Mouse (Mus musculus): ENCODE results near the gene Immp2l. TPM values are rescaled to one million over a fixed set of nuclear protein-coding genes. Genes with fewer than 3 reads are reported as not detected.

The Immp2l gene
- total RNA-seq, 1 experiment, result 11.4 TPM

GRCm38 (mm10) chr12:41096045-41096444 lies 72.2 kb downstream of the Immp2l start:
- no peaks in the 10 kb centered on the region for H3K36me3 ChIP-seq (ENCODE audit: control insufficient read depth, insufficient read depth, low read length, poor library complexity, severe bottlenecking)
- TF ChIP-seq MAFK (IDR thresholded peaks at IDR 0.05; ENCODE audit: insufficient read depth, low read depth, low read length), result no peak
- no peak for TF ChIP-seq ZC3H11A (IDR thresholded peaks at IDR 0.05; ENCODE audit: borderline replicate concordance, low read depth, low read length)
- TF ChIP-seq HCFC1 (IDR thresholded peaks at IDR 0.05; ENCODE audit: borderline replicate concordance, insufficient read depth, low read length), result no peak
- TF ChIP-seq ZNF384 (IDR thresholded peaks at IDR 0.05; ENCODE audit: low read depth, low read length), result no peak
- no peak for TF ChIP-seq CHD2 (IDR thresholded peaks at IDR 0.05; ENCODE audit: low read depth, low read length)
- no peak overlapping the region for H3K4me3 ChIP-seq (ENCODE audit: insufficient read depth in 1 of 2, low read depth in 1 of 2, low read length in 2 of 2, poor library complexity in 1 of 2, severe bottlenecking in 1 of 2)
- H3K9ac ChIP-seq (ENCODE audit: insufficient read depth, low read depth, low read length, poor library complexity, severe bottlenecking), result no peak overlapping the region
- peaks cover 0 to 3% of the 10 kb centered on the region in 2 experiments; a peak in 1 of 4 replicates for H3K4me1 ChIP-seq (ENCODE audit: control insufficient read depth in 2 of 2, insufficient read depth in 2 of 2, low read length in 2 of 2, poor library complexity in 1 of 2)
- in situ Hi-C loops (cut with MboI; ENCODE audit: low sequenced_read_pairs in 2 of 2, unreplicated experiment in 2 of 2), result no loop called here
- no peak for DNase-seq (ENCODE audit: low read depth, low spot score)
- no peak overlapping the region for H3K27ac ChIP-seq (ENCODE audit: insufficient read depth, low read depth, low read length, poor library complexity, severe bottlenecking)
- H3K9me3 ChIP-seq (ENCODE audit: control insufficient read depth, insufficient read depth, low read depth, low read length), result no peaks in the 10 kb centered on the region

DNA sequence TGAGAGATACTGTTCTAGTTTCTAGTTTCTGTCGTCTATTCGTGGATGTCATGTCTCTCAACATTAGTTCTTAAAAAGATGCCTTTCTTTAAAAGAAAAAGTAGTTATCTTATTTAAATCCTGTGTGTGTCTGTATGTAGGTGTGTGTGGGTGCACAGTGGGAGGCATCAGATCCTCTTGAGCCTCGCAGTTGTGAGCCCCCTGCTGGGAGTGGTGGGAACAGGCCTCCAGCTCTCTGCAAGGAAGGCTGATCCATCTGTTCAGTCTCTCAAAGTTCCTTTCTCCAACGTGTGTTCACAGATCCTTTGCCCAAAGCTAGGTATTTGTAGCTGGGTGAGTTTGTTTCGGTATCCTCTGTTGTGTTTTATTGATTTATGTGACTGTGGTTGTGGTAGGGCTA lies 73.5 kb downstream of the Immp2l start:
- Histone ChIP-seq H3K9ac (ENCODE audit: insufficient read depth, low read depth, low read length, poor library complexity, severe bottlenecking) (no peak overlapping the region), H3K4me3 (ENCODE audit: insufficient read depth in 1 of 2, low read depth in 1 of 2, low read length in 2 of 2, poor library complexity in 1 of 2, severe bottlenecking in 1 of 2) (no peak overlapping the region), H3K27ac (ENCODE audit: insufficient read depth, low read depth, low read length, poor library complexity, severe bottlenecking) (no peak overlapping the region), H3K36me3 (ENCODE audit: control insufficient read depth, insufficient read depth, low read length, poor library complexity, severe bottlenecking) (no peaks in the 10 kb centered on the region), H3K9me3 (ENCODE audit: control insufficient read depth, insufficient read depth, low read depth, low read length) (no peaks in the 10 kb centered on the region), H3K4me1 (ENCODE audit: control insufficient read depth in 2 of 2, insufficient read depth in 2 of 2, low read length in 2 of 2, poor library complexity in 1 of 2) (peaks cover 0 to 3% of the 10 kb centered on the region in 2 experiments; a peak in 1 of 4 replicates)
- peak; percentile 41 for DNase-seq (ENCODE audit: low read depth, low spot score)
- TF ChIP-seq MAFK (IDR thresholded peaks at IDR 0.05; ENCODE audit: insufficient read depth, low read depth, low read length) (no peak), CHD2 (IDR thresholded peaks at IDR 0.05; ENCODE audit: low read depth, low read length) (no peak), ZC3H11A (IDR thresholded peaks at IDR 0.05; ENCODE audit: borderline replicate concordance, low read depth, low read length) (peak; percentile 64; the same call in 1 of the 2 replicates), HCFC1 (IDR thresholded peaks at IDR 0.05; ENCODE audit: borderline replicate concordance, insufficient read depth, low read length) (no peak), ZNF384 (IDR thresholded peaks at IDR 0.05; ENCODE audit: low read depth, low read length) (no peak)
- in situ Hi-C loops (cut with MboI; ENCODE audit: low sequenced_read_pairs in 2 of 2, unreplicated experiment in 2 of 2), result no loop called here

- Histone ChIP-seq H3K9ac (ENCODE audit: insufficient read depth, low read depth, low read length, poor library complexity, severe bottlenecking) (no peak overlapping the region), H3K27ac (ENCODE audit: insufficient read depth, low read depth, low read length, poor library complexity, severe bottlenecking) (no peak overlapping the region), H3K36me3 (ENCODE audit: control insufficient read depth, insufficient read depth, low read length, poor library complexity, severe bottlenecking) (no peaks in the 10 kb centered on the region), H3K4me3 (ENCODE audit: insufficient read depth in 1 of 2, low read depth in 1 of 2, low read length in 2 of 2, poor library complexity in 1 of 2, severe bottlenecking in 1 of 2) (no peak overlapping the region), H3K4me1 (ENCODE audit: control insufficient read depth in 2 of 2, insufficient read depth in 2 of 2, low read length in 2 of 2, poor library complexity in 1 of 2) (no peaks in the 10 kb centered on the region; a peak in 1 of 4 replicates), H3K9me3 (ENCODE audit: control insufficient read depth, insufficient read depth, low read depth, low read length) (no peaks in the 10 kb centered on the region)
- TF ChIP-seq ZNF384 (IDR thresholded peaks at IDR 0.05; ENCODE audit: low read depth, low read length) (no peak), CHD2 (IDR thresholded peaks at IDR 0.05; ENCODE audit: low read depth, low read length) (no peak), HCFC1 (IDR thresholded peaks at IDR 0.05; ENCODE audit: borderline replicate concordance, insufficient read depth, low read length) (no peak), MAFK (IDR thresholded peaks at IDR 0.05; ENCODE audit: insufficient read depth, low read depth, low read length) (no peak), ZC3H11A (IDR thresholded peaks at IDR 0.05; ENCODE audit: borderline replicate concordance, low read depth, low read length) (no peak)
- in situ Hi-C loops (cut with MboI; ENCODE audit: low sequenced_read_pairs in 2 of 2, unreplicated experiment in 2 of 2), result no loop called here
- DNase-seq (ENCODE audit: low read depth, low spot score), result no peak
These were observed 85.1 kb downstream of the Immp2l start for GRCm38 (mm10) chr12:41109011-41109410.

DNA sequence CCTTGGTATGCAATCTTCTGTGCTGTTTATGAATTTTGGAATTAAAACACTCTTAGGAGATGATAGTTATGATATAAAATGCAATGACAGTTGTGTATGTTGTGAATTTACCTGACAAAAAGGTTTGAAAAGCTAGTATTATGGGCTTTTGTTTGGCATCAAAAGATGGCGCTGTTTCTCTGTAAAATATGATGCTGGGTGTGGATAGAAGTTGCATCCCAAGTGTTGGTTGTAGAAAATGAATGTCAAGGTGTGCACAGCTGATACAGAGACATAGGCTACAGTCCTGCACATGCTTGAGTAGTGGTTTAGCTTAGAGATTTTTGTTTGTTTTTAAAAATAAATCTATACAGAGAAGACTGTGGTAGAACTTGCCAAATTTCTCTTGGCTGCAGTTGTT lies 87.6 kb downstream of the Immp2l start:
- DNase-seq (ENCODE audit: low read depth, low spot score), result no peak
- no peak overlapping the region for H3K9ac ChIP-seq (ENCODE audit: insufficient read depth, low read depth, low read length, poor library complexity, severe bottlenecking)
- in situ Hi-C loops (cut with MboI; ENCODE audit: low sequenced_read_pairs in 2 of 2, unreplicated experiment in 2 of 2), result no loop called here
- H3K4me1 ChIP-seq (ENCODE audit: control insufficient read depth in 2 of 2, insufficient read depth in 2 of 2, low read length in 2 of 2, poor library complexity in 1 of 2), result no peaks in the 10 kb centered on the region
- no peak overlapping the region for H3K27ac ChIP-seq (ENCODE audit: insufficient read depth, low read depth, low read length, poor library complexity, severe bottlenecking)
- H3K4me3 ChIP-seq (ENCODE audit: insufficient read depth in 1 of 2, low read depth in 1 of 2, low read length in 2 of 2, poor library complexity in 1 of 2, severe bottlenecking in 1 of 2), result no peak overlapping the region
- H3K9me3 ChIP-seq (ENCODE audit: control insufficient read depth, insufficient read depth, low read depth, low read length), result no peaks in the 10 kb centered on the region
- TF ChIP-seq ZC3H11A (IDR thresholded peaks at IDR 0.05; ENCODE audit: borderline replicate concordance, low read depth, low read length) (no peak), ZNF384 (IDR thresholded peaks at IDR 0.05; ENCODE audit: low read depth, low read length) (no peak), CHD2 (IDR thresholded peaks at IDR 0.05; ENCODE audit: low read depth, low read length) (no peak), MAFK (IDR thresholded peaks at IDR 0.05; ENCODE audit: insufficient read depth, low read depth, low read length) (no peak), HCFC1 (IDR thresholded peaks at IDR 0.05; ENCODE audit: borderline replicate concordance, insufficient read depth, low read length) (no peak)
- H3K36me3 ChIP-seq (ENCODE audit: control insufficient read depth, insufficient read depth, low read length, poor library complexity, severe bottlenecking), result no peaks in the 10 kb centered on the region

GRCm38 (mm10) chr12:41112137-41112536 lies 88.2 kb downstream of the Immp2l start:
- no peaks in the 10 kb centered on the region for H3K9me3 ChIP-seq (ENCODE audit: control insufficient read depth, insufficient read depth, low read depth, low read length)
- no peaks in the 10 kb centered on the region for H3K4me1 ChIP-seq (ENCODE audit: control insufficient read depth in 2 of 2, insufficient read depth in 2 of 2, low read length in 2 of 2, poor library complexity in 1 of 2)
- H3K9ac ChIP-seq (ENCODE audit: insufficient read depth, low read depth, low read length, poor library complexity, severe bottlenecking), result no peak overlapping the region
- H3K4me3 ChIP-seq (ENCODE audit: insufficient read depth in 1 of 2, low read depth in 1 of 2, low read length in 2 of 2, poor library complexity in 1 of 2, severe bottlenecking in 1 of 2), result no peak overlapping the region
- no peak for TF ChIP-seq CHD2 (IDR thresholded peaks at IDR 0.05; ENCODE audit: low read depth, low read length)
- no peak for TF ChIP-seq ZNF384 (IDR thresholded peaks at IDR 0.05; ENCODE audit: low read depth, low read length)
- TF ChIP-seq MAFK (IDR thresholded peaks at IDR 0.05; ENCODE audit: insufficient read depth, low read depth, low read length), result no peak
- no peak for TF ChIP-seq HCFC1 (IDR thresholded peaks at IDR 0.05; ENCODE audit: borderline replicate concordance, insufficient read depth, low read length)
- TF ChIP-seq ZC3H11A (IDR thresholded peaks at IDR 0.05; ENCODE audit: borderline replicate concordance, low read depth, low read length), result no peak
- no peak overlapping the region for H3K27ac ChIP-seq (ENCODE audit: insufficient read depth, low read depth, low read length, poor library complexity, severe bottlenecking)
- in situ Hi-C loops (cut with MboI; ENCODE audit: low sequenced_read_pairs in 2 of 2, unreplicated experiment in 2 of 2), result no loop called here
- no peak for DNase-seq (ENCODE audit: low read depth, low spot score)
- H3K36me3 ChIP-seq (ENCODE audit: control insufficient read depth, insufficient read depth, low read length, poor library complexity, severe bottlenecking), result no peaks in the 10 kb centered on the region

All from ES-E14 (cell line).